Mouse (Mus musculus) cerebellum, adult 9-10 months (tissue): ENCODE results near the gene Scgb1b19.
"Not testable (repeated sequence)": the region's sequence is repeated elsewhere in the genome, so short reads cannot be mapped to it uniquely, and the experiment has no call there.

Source experiments
- DNase-seq: peaks from one replicate; pipeline ENCODE4 v3.0.0; 2022

Gene Scgb1b19

DNA sequence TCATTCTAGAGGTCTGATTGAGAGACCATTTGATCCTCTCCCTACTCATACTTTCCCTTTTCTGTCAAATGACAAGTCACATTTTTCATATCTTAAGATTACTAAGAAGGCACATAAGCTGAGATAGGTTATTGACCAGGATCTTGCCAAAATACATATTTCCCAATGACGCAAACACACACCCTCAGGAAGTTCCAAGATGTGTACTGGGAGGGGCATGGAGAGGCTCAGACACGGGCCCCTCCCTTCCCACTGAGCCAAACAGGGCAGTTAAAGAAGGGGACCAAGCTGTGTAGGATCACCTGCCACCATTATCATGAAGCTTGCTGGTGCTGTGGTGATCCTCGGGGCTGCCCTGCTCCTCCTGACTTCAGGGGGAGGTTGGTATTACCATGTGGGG, at the start of gene Scgb1b19:
Gene Scgb1b19 (plus strand): TSS at position 301 of the 400 bp plus-strand sequence.
- not testable (repeated sequence) for DNase-seq

DNA sequence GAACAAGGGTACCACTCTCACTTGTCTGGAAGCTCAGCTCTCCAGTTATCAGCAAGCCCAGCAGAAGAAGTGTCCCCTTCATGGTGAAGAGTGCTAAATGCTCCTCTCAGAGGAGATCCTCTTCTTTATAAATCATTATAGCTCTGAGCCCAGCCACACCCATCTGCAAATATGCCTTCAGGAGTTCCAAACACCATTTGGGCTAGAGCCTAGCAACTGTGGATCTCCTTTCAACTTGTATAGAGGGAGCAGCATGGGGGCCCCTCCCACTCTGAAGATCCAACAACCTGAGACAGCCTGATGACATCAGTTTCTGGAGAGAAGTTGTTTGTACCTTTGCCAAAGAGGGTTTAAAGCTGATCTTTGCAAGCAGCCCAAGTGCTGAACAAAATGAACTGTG, 6.9 kb upstream of the Scgb1b19 start, which contains the start of gene Scgb2b19:
Gene Scgb2b19 (minus strand): TSS at position 101 of the 400 bp plus-strand sequence.
- not testable (repeated sequence) for DNase-seq
